ENCODE assay signal across 9 mouse cellular contexts in the genomic region with DNA sequence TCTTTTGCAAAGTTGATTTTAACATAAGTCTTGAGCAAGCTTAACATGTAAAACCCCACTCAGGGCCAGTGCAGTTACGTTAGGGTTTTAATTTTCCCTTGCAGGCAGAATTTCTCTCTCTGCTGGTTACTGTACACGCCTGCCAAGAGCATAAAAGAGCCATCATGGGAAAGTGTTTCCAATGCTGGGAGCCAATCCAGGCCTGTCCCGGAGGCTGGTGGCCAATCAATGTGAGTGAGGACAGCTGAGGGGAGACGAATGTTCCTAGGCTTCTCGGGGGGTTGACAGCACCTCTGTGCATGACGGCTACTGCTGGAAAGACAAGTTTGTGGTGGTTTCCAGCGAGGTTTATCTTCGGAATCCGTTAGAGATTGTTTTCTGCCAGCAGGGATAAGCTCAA.
DNase-seq lines count a peak whose midpoint lies in the region; ATAC-seq and TF ChIP-seq lines count a peak whose summit lies in the region.
"Had no signal": no experiment of that assay in that cellular context is flagged by ENCODE, and none has a peak within 500 bp of the region (broad histone marks: within the 10 kb centered on the region; RNA-seq: fewer than 3 reads in every experiment).

No protein-coding gene starts in this region.

- H3K4me3 ChIP-seq in hindbrain, embryonic 13.5 days, result no peak overlapping the region
- no peak overlapping the region for H3K4me3 ChIP-seq in hindbrain, embryonic 12.5 days
- no peak overlapping the region for H3K4me3 ChIP-seq in heart, embryonic 14.5 days (ENCODE audit: control insufficient read depth in 1 of 2, insufficient read depth in 1 of 2, low read depth in 1 of 2, low read length in 2 of 2)
- H3K4me3 ChIP-seq in liver, postnatal 0 days (ENCODE audit: low read depth, low read length), result no peak overlapping the region

- no peaks in the 10 kb centered on the region for H3K36me3 ChIP-seq in hindbrain, embryonic 13.5 days
- no peaks in the 10 kb centered on the region for H3K36me3 ChIP-seq in hindbrain, embryonic 12.5 days
- H3K36me3 ChIP-seq in heart, embryonic 14.5 days (ENCODE audit: control insufficient read depth, insufficient read depth, low read length), result no peaks in the 10 kb centered on the region
- no peaks in the 10 kb centered on the region for H3K36me3 ChIP-seq in liver, postnatal 0 days (replicated peaks; ENCODE audit: insufficient read depth, low read length)

- WGBS in hindbrain, embryonic 13.5 days, result 46% methylated on average over 9 of the region's 9 CpGs
- 53% methylated on average over 9 of the region's 9 CpGs for WGBS in hindbrain, embryonic 12.5 days
- 15% methylated on average over 9 of the region's 9 CpGs for WGBS in heart, embryonic 14.5 days
- WGBS in liver, postnatal 0 days (ENCODE audit: insufficient replicate concordance), result 55% methylated on average over 9 of the region's 9 CpGs

- no peak for TF ChIP-seq EP300 in liver, postnatal 0 days (IDR thresholded peaks at IDR 0.05; ENCODE audit: low read depth)

- TF ChIP-seq CTCF in liver, postnatal 0 days (IDR thresholded peaks at IDR 0.05; ENCODE audit: low read depth), result no peak

- no peaks in the 10 kb centered on the region for H3K9me3 ChIP-seq in hindbrain, embryonic 13.5 days
- H3K9me3 ChIP-seq in hindbrain, embryonic 12.5 days (replicated peaks), result no peaks in the 10 kb centered on the region
- no peaks in the 10 kb centered on the region for H3K9me3 ChIP-seq in heart, embryonic 14.5 days (ENCODE audit: control insufficient read depth, low read length)
- no peaks in the 10 kb centered on the region for H3K9me3 ChIP-seq in liver, postnatal 0 days (ENCODE audit: low read length)

- no peak overlapping the region for H3K4me2 ChIP-seq in hindbrain, embryonic 13.5 days
- no peak overlapping the region for H3K4me2 ChIP-seq in hindbrain, embryonic 12.5 days (replicated peaks)
- H3K4me2 ChIP-seq in heart, embryonic 14.5 days (ENCODE audit: low read length), result peak overlapping the region; percentile 33
- no peak overlapping the region for H3K4me2 ChIP-seq in liver, postnatal 0 days (ENCODE audit: low read depth, low read length)

- peak; percentile 60; the same call in 1 of the 2 replicates for ATAC-seq in hindbrain, embryonic 13.5 days (ENCODE audit: low FRiP score)
- no peak for ATAC-seq in hindbrain, embryonic 12.5 days (ENCODE audit: low FRiP score)
- no peak for ATAC-seq in heart, embryonic 14.5 days (ENCODE audit: insufficient number of reproducible peaks, insufficient read depth, low FRiP score, low read depth)
- no peak for ATAC-seq in erythroblast, adult 5-6 weeks (replicated peaks; ENCODE audit: low FRiP score, poor library complexity, severe bottlenecking)
- no peak for ATAC-seq in liver, postnatal 0 days

- no peaks in the 10 kb centered on the region for H3K27me3 ChIP-seq in hindbrain, embryonic 13.5 days
- no peaks in the 10 kb centered on the region for H3K27me3 ChIP-seq in hindbrain, embryonic 12.5 days
- H3K27me3 ChIP-seq in heart, embryonic 14.5 days (ENCODE audit: control insufficient read depth, insufficient read depth, low read length), result no peaks in the 10 kb centered on the region
- H3K27me3 ChIP-seq in liver, postnatal 0 days (ENCODE audit: insufficient read depth, low read length), result no peaks in the 10 kb centered on the region

- no peak overlapping the region for H3K9ac ChIP-seq in hindbrain, embryonic 13.5 days
- H3K9ac ChIP-seq in hindbrain, embryonic 12.5 days, result no peak overlapping the region
- H3K9ac ChIP-seq in heart, embryonic 14.5 days (ENCODE audit: low read length), result no peak overlapping the region
- H3K9ac ChIP-seq in liver, postnatal 0 days (replicated peaks), result no peak overlapping the region

- peaks cover 23% of the 10 kb centered on the region for H3K4me1 ChIP-seq in hindbrain, embryonic 13.5 days (replicated peaks)
- H3K4me1 ChIP-seq in hindbrain, embryonic 12.5 days, result peaks cover 19% of the 10 kb centered on the region
- H3K4me1 ChIP-seq in heart, embryonic 14.5 days (ENCODE audit: control insufficient read depth in 2 of 2, insufficient read depth in 2 of 2, low read length in 2 of 2), result peaks cover 15 to 17% of the 10 kb centered on the region in 2 experiments
- peaks cover 8% of the 10 kb centered on the region for H3K4me1 ChIP-seq in liver, postnatal 0 days (ENCODE audit: insufficient read depth)

- no peak overlapping the region; the same call in 1 of the 2 replicates for H3K27ac ChIP-seq in hindbrain, embryonic 13.5 days
- H3K27ac ChIP-seq in hindbrain, embryonic 12.5 days, result no peak overlapping the region
- 0 out of 4 replicates have a peak overlapping the region, but pooled peaks of 1 of the 2 experiments have one; percentile 62 for H3K27ac ChIP-seq in heart, embryonic 14.5 days (replicated peaks in 1 of 2; ENCODE audit: control insufficient read depth in 1 of 2, insufficient read depth in 1 of 2, low read depth in 2 of 2, low read length in 2 of 2)
- H3K27ac ChIP-seq in liver, postnatal 0 days (ENCODE audit: low read depth), result no peak overlapping the region

- peak; percentile 53 to 67 for DNase-seq in right cerebral cortex, postnatal 10 days (ENCODE audit: low spot score in 2 of 2)
- no peak for DNase-seq in right cerebral cortex, postnatal 36 days (ENCODE audit: low spot score in 2 of 2)
- no peak for DNase-seq in liver, postnatal 0 days
- DNase-seq in spleen, postnatal 14 days (ENCODE audit: low spot score in 2 of 2), result no peak
- DNase-seq: thymus, postnatal 14 days had no signal

Comparison
In these comparisons a context has a peak if more than half of its experiments do, and no peak if none do; other contexts are left out.
1. DNase-seq: peak in right cerebral cortex, postnatal 10 days (2 of 2); none in right cerebral cortex, postnatal 36 days (0 of 2), liver, postnatal 0 days (single experiment) and spleen, postnatal 14 days (0 of 2).